Mouse (Mus musculus): Measurements from ENCODE around the gene Sgcg.

Sgcg gene

DNA sequence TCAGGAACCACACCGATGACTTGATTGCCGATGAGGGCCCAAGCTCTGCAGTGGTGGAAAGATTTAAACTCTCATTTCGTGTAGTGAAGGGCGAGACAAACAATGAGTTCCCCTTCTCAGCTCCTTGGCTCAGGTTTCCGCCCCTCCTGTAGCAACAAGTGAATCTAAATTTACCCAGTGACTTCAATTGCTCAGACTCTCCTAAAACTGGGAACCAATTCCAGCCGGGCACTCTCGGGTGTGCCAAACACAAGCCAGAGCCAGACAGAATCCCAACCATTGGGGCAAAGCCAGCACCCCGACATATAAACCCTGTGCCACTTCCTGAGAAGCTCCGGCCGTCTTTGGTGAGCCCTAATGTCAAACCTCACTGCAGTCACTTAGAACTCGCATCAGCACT is at the start of gene Sgcg:
Gene Sgcg, minus strand, starts transcription at position 139 of the 400 bp plus-strand sequence.
- DNase-seq (ENCODE audit: low spot score in 2 of 2), result no peak

GRCm38 (mm10) chr14:61303969-61304609 is 45.8 kb upstream of the Sgcg start:
- no peak for DNase-seq (ENCODE audit: low spot score in 2 of 2)

- DNase-seq (ENCODE audit: low spot score in 2 of 2), result no peak
These were observed 44.1 kb upstream of the Sgcg start for GRCm38 (mm10) chr14:61302428-61302827.

DNA sequence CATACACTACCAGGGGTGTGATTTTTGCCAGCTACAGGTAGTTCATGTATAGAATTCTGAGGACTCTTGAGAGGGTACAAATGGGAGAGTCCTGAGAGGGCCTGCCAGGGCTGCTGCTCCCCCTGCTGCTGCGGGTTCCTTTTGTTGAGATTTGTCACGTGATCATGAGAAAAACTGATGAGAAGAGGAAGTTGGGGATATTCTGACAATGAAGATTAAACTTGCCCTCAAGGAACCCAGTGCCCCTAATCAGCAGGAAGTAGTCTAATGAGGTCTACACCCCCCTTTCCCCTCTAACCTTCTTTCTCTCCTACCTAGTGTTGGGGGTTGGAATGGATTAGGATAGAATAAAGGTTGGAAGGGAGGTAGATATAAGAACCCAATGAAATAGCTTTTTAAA is 43.0 kb upstream of the Sgcg start:
- no peak for DNase-seq (ENCODE audit: low spot score in 2 of 2)

- no peak for DNase-seq (ENCODE audit: low spot score in 2 of 2)
These were observed 41.5 kb upstream of the Sgcg start for GRCm38 (mm10) chr14:61299810-61300209.

- DNase-seq (ENCODE audit: low spot score in 2 of 2), result peak in 1 of 2 experiments; percentile 39
These were observed 36.4 kb upstream of the Sgcg start for GRCm38 (mm10) chr14:61294738-61295079.

DNA sequence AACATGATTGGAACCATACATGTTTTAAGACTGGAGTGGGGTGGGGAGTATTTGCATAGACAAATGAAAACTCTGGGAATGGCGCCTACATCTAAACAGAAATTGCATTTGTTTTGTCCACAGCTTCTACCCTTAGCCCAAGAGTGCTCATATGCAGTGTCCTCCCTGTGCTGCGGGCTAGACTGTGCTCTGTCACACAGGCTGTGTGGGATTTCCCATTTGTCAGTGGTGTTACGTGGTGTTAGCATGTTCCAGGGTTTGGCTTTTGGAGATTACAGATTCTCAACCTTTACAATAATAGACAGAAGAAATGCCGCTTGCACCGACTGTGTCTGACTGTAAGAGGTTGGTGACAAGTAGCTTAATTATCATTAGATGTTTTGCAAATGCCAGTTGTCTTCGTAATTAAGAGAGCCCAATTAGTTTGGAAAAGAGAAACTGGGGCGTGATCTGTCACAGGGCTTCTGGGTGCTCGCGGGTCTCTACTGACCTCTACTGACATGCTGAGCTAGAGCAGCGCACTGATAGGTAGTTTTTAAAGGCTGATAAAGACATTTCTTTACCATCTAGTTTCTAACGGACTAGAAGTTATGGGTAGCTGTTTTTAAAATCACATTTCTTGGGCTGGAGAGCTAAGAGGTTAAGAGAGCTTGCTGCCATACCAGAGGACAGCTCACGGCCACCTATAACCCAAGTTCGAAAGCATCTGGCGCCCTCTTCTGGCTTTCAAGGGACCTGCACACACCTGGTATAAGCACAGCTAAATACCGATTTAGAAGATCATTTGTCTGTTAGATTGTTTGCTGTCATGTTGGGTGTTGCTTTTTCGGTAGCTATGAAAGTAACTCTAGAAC is 35.8 kb upstream of the Sgcg start:
- DNase-seq (ENCODE audit: low spot score in 2 of 2), result peak; percentile 32 to 59

DNA sequence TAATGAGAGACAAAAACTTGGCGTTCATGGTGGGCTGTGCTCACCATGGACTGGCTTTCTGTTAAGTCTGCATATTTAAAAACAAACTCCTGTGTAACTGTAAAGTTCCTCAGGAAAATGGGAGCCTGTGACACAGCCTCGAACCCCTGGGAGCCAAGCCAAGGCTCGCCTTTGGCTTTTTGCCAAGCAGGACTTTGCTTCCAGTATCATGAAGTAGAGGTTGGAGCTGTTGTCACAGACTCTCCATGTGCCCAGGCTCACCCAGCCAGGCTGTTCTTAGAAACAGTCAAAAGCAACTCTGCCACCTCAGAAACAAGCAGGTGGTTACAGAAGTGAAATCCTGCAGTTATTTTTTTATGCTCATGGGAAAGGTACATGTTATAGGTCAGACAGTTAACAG is 32.4 kb upstream of the Sgcg start:
- DNase-seq (ENCODE audit: low spot score in 2 of 2), result no peak

DNA sequence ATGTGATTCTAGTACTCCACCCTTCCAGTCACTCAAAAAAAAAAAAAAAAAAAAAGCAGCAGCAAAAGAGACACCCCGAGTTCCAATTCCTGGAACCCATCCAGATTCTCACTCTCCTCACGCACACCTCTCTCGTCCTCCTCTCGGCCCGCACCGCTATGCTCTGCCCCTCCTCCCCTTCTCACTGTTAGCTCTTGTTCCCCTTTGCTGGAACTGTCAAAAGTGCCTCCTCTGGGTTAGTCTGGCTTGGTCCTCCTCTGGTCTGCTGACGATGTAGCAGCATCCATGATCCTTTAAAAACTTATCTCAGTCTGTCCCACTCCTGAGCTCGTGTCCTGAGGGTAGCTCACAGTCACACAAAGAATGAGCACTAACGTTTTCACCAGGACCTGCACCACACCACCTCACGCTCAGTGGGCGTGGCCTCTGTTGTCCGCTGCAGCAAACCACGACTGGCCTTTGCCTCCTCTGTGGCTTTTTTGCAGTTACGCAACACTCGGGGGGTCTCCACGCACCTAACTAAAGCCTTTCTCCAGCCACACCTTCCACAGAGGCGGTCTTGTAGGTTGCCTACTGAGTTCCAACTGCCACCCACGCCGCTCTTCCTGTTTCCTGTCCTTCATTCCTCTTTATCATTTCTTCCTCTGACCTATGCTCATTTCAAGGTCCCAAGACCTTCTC is 30.5 kb upstream of the Sgcg start:
- DNase-seq (ENCODE audit: low spot score in 2 of 2), result no peak

DNA sequence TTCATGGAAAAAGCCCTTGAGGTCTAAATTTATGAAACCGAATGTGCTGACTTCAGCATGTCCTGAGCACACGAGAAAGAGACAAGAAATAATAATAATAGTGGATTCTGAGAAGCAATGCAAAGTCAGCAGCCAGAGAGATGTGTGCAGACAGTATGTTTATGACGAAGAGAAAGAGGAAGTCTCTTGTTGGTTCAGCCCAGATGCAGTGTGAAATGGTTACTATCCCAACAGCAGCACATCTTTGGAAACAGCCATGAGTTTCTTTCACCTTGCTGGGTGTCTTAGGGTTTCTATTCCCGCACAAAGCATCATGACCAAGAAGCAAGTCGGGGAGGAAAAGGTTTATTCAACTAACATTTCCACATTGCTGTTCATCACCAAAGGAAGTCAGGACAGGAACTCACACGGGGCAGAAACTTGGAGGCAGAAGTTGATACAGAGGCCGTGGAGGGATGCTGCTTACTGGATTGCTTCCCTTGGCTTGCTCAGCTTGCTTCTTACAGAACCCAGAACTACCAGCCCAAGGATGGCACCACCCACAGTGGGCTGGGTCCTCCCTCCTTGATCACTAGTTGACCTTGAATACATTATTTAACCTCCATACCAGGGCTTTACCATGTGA is 20.5 kb upstream of the Sgcg start:
- no peak for DNase-seq (ENCODE audit: low spot score in 2 of 2)

GRCm38 (mm10) chr14:61277285-61277684 is 19.0 kb upstream of the Sgcg start:
- DNase-seq (ENCODE audit: low spot score in 2 of 2), result no peak

DNA sequence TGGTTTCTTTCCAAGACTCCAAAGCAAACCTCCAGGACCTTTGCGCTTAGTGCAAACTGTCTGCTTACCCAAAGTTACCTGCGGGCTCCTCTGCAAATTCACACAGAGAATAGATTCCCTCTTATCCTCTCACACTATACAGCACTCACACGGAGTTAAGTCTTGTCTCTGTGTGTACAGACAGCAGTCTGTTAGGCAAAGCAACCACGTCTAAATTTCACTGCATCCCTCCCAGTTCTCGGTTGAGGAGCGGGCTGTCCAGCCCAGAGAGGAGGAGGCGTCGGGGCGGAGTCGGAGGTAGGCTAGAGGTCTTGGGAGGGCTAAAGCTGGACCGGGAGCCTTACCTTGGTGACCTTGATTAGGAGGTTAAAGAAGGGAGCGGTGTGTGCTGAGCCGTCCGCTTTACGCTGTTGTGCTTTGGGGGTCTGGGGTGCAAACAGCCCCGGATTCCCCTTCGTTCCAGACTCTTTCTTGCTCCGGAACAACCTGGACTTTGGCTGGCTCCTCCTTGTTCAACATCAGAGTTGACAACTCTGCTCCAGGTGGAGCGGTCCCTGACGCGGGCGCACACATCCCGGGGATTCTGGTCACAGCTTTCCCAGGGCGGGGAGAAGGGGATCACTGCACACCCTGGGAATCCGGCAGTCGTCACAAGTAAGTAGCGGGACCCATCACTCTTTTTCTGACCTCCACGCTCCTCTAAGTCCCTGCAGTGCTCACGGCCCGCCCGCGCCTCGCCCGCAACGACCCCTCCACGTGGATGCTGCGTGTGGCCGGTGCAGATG is 16.3 kb upstream of the Sgcg start:
- DNase-seq (ENCODE audit: low spot score in 2 of 2), result no peak

- DNase-seq (ENCODE audit: low spot score in 2 of 2), result no peak
These were observed 9.7 kb upstream of the Sgcg start for GRCm38 (mm10) chr14:61267908-61268475.

DNA sequence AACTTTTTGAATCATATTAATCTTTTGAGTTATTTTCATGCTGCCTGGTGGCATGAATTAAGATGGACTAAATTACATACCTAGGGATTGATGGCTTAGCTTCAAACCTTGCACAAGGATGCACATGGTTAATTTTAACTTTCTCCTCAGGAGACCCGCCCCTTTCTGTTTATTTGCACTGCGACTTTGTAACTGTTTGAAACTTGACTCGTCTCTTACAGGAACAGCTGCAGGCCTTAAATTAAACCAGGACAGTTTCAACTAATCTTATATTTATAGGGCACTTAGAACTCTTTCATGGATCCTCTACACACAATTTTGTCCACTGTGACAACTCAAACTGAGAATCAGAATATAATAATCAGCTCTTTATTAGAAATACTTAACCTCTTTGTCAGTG is 794 bp upstream of the Sgcg start:
- DNase-seq (ENCODE audit: low spot score in 2 of 2), result no peak

- DNase-seq (ENCODE audit: low spot score in 2 of 2), result no peak
These were observed 5.5 kb downstream of the Sgcg start for GRCm38 (mm10) chr14:61252596-61253388.

DNA sequence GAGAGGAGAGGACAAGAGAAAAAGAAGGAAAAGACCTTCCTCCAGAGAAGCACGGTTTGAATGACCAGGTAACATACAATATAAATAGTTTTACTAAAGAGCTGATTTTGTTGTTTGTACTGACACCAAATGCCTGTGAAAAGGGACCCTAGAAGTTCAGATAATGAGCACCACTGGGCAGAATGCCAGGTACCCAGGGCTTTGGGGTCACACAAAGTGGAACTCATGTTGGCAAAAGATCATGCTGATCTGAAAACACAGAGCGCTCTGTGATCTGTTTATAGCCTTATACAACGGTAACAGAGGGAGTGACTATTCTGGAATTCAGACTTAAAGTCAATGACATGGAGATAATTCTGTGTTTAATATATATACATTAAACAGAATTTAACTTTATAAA is 11.8 kb downstream of the Sgcg start:
- DNase-seq (ENCODE audit: low spot score in 2 of 2), result no peak

DNA sequence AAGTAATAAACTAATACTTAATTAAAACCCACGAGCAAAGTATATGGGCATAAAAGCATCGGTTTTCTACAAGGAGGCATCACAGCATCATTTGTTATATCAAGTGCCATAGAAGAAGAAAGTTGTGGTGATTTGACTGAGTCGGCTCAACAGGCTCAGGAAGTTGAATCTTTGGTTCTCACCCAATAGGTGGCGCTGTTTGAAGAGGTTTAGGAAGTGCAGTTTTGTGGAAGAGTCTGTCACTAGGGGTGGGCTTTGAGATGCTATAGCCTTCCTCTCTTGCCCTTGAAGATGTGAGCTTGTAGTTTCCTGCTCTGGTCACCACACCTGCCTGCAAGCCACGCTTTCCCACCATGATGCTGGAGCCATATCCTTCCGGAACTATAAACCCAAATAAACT is 15.7 kb downstream of the Sgcg start:
- DNase-seq (ENCODE audit: low spot score in 2 of 2), result no peak

GRCm38 (mm10) chr14:61238751-61239150 is 19.5 kb downstream of the Sgcg start:
- DNase-seq (ENCODE audit: low spot score in 2 of 2), result peak in 1 of 2 experiments; percentile 26

GRCm38 (mm10) chr14:61237101-61237654 is 21.1 kb downstream of the Sgcg start:
- no peak for DNase-seq (ENCODE audit: low spot score in 2 of 2)

DNA sequence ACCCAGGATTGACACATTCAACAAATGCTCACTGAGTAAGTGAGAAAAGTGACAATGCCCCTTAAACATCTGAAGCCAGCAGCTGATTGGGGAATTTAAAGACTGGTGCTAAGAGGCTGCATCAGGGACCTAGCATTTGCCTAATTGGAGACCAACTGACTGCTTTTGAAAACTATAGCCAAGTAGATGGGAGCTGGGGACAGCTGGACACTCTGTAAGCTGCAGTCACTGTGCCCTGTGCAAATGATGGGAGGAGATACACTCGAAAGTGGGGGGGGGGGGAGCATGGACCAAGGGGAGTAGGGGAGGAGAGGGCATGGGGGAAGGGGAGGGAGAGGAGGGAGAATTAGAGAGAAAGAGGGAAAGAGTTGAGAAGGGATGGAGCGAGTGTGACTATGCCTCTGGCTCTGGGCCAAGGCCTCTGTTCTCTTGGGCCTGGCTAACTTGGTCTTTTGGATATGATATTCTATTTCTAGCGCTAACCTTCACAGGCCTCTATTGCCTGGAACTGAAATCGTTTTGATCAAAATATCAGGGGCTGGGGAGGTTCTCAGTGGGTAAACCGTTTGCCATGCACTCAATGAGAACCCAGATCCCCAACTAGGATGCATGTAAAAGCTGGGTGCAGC is 22.3 kb downstream of the Sgcg start:
- no peak for DNase-seq (ENCODE audit: low spot score in 2 of 2)
